Mouse (Mus musculus): ENCODE results near the gene Gabpb2.
"Not testable (repeated sequence)": the region's sequence is repeated elsewhere in the genome, so short reads cannot be mapped to it uniquely, and the experiment has no call there.

Gene Gabpb2

DNA sequence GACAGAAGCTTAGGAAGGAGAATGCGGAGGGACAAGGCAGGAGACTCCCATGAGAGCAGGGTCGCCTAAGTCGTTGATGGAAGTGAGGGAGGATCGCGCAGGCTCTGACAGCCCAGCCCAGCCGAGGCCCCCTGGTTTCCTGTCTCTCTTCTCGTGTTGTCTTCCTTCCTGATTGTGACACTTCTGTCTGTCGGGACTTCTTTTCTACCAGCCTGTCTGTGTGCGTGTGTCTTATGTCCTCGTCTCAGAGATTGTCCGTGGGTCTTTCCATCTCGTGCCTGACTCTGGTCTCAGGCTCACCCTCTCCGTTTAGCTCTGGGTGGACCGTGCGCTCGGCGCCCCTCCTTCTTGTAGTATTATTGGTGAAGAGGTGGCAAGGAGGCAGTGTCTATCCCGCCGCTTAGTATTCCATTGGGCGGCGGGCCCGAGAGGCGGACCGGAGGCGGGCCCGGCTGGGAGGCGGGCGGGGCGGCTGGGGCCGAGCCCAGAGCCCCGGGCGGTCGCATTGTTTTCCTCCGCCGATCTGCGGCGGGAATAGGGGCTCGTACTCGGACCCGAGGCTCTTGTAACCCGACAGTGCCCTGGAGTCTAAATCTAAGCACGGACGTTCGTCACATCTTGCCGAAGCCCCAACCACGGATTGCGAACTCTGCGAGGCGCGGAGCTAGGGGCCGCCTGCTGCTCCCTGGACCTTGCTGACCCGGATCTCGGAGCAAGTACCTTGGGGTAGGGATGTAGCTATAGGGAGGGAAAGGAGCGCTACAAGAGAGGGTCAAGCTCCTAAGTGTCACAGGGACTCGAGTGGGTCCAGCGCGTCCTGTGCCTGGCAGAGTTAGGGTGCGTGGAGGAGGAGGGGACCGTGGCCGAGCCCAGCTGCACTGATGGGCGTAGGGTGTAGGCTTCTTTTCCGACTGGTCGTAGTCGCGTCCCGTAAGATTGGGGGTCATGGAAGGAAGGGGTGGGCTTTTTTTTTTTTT is 57.4 kb downstream of the Gabpb2 start, which contains the start of gene Sema6c:
Gene Sema6c, plus strand, starts transcription at position 471 of the 977 bp plus-strand sequence.
- peak; percentile 62 to 88 for DNase-seq (ENCODE audit: low spot score in 2 of 2)

- DNase-seq (ENCODE audit: low spot score in 2 of 2) = no peak
Measured at GRCm38 (mm10) chr3:95159511-95159986, 58.2 kb downstream of the Gabpb2 start.

DNA sequence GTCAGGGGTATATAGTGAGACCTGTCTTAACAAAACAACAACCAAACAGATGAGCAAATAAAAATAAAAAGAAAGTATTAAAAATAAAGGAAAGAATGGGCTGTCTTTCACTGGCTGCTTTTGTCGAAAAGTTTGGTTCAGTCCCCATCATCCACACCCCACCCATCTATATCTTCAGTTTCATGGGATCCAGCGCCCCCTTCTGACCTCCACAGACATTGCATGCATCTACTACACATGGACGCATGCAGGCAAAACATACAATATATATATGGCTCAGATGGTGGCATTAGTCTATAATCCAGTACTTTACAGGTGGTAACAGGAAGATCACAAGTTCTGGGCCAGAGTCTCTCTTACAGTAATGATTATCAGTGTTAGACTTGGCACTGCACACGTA is 63.8 kb downstream of the Gabpb2 start:
- no peak for DNase-seq (ENCODE audit: low spot score in 2 of 2)

- no peak for DNase-seq (ENCODE audit: low spot score in 2 of 2)
Measured at GRCm38 (mm10) chr3:95147924-95148323, 69.8 kb downstream of the Gabpb2 start.

DNA sequence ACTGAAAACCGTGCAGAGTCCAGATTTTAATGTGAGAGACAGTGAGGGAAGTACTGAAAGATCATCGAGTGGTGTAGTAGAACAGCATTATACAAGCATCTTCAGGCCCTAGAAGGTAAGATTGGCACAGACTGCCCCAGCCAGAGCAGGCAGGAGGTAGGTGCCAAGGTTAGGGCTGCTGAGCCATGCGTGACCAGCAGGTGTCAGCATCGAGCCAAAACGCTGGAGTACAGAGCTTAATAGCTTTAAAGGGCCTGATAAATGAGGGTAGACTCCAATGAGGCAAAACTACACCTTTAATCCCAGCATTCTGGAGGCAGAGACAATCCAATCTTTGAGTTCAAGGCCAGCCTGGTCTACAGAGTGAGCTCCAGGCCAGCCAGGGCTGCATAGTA is 75.1 kb downstream of the Gabpb2 start:
- peak; percentile 70 to 89 for DNase-seq (ENCODE audit: low spot score in 2 of 2)

DNA sequence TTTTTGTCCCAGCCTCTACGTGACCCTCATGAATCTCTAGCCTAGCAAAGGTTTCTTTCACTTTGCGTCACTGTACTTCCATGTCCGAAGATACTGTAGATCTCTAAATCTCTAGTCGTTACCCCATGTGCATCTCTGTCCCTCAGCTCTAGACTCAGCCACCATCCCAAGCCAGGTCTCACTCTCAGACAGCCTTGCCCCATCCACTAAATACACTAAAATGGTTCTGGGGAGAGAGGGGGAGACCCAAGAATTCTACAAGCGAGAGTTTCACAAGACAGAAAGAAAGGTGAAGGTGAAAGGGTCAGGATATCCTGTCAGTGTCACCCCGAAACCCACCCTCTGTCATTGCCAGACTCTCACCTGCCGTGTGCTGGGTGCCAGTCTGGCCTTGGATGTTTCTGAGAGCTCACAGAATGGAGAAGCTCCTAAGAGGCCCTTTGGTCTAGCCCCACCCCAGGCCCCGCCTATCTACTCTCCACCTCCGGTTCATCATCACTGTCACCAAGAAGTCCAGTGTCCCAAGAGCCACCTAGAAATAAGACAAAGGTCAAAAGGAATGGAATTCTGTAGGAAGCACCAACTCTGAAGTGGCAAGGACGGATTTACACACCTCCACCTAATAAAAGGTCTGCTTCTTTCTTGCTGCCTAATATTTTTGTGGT is 75.6 kb downstream of the Gabpb2 start, which contains the start of gene Tnfaip8l2:
Gene Tnfaip8l2, minus strand, starts transcription at position 409 of the 665 bp plus-strand sequence.
- DNase-seq (ENCODE audit: low spot score in 2 of 2) = no peak

- no peak for DNase-seq (ENCODE audit: low spot score in 2 of 2)
Measured at GRCm38 (mm10) chr3:95141474-95141873, 76.2 kb downstream of the Gabpb2 start.

DNA sequence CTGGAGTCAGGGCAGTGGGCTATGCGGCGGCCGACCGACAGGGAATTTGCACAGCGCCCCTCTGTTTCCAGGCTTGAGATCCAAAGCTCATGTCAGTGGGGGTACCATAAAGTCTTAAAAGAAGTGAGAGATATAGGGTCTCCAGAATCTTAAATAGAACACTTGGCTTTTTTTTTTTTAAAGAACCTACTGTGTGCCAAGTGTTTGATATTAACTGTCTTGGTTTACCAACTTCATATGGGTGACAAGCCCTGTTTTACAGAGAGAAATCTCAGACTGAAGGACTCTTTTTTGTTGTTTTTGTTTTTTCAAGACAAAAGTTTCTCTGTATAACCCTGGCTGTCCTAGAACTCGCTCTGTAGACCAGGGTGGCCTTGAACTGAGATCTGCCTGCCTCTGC is 76.9 kb downstream of the Gabpb2 start:
- DNase-seq (ENCODE audit: low spot score in 2 of 2) = no peak

DNA sequence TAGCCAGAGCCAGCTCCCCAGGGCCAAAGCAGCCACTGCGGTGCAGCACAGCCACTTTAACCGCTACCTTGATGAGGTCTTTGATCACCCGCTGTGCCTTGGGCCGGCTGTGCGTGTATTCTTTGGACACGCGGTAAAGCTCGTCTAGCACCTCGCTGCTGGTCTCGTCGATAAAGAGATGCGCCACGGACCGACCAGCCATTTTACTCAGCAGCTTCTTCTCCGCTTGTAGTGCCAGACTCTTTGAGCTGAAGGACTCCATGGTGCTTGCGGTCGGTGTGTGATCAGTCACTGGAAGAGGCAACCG is 77.5 kb downstream of the Gabpb2 start:
- DNase-seq (ENCODE audit: low spot score in 2 of 2) = no peak

DNA sequence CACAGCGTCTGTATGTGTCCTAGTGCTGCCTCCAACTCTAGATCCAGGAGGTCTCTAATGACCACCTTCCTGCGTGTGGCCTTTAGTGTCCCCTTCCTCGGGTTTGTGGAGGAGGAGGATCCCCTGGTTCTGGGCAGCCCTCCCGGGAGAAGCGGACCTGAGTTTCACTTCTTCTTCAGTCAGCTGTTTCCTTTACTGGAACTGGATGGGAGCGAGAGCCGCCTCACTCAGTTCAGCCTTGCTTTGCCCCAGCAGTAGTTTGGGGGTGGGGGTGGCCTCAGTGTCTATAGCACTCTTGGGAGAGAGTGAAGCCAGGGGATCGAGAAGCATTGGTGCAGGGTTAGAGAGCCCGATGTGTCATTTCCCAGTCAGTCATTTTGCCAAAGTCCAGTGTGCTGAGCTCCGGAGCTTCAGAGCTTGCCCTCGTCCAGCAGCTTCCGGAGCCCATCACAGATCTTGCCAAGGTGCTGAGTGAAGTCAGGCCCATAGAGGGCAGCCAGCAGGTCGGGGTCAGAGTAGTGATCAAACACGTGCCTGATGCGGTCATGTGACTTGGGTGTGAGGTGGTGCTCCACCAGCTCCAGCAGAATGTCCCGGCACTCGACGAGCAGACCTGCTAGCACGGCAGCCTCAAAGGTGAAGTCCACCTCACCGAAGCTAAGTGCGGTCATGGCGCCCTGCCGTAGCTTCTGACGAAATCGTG is 78.0 kb downstream of the Gabpb2 start:
- DNase-seq (ENCODE audit: low spot score in 2 of 2) = no peak

GRCm38 (mm10) chr3:95136336-95136735 is 81.4 kb downstream of the Gabpb2 start:
- DNase-seq (ENCODE audit: low spot score in 2 of 2) = no peak

GRCm38 (mm10) chr3:95135433-95136052 is 82.2 kb downstream of the Gabpb2 start:
- no peak for DNase-seq (ENCODE audit: low spot score in 2 of 2)

GRCm38 (mm10) chr3:95135023-95135422 is 82.7 kb downstream of the Gabpb2 start:
- DNase-seq (ENCODE audit: low spot score in 2 of 2) = no peak

DNA sequence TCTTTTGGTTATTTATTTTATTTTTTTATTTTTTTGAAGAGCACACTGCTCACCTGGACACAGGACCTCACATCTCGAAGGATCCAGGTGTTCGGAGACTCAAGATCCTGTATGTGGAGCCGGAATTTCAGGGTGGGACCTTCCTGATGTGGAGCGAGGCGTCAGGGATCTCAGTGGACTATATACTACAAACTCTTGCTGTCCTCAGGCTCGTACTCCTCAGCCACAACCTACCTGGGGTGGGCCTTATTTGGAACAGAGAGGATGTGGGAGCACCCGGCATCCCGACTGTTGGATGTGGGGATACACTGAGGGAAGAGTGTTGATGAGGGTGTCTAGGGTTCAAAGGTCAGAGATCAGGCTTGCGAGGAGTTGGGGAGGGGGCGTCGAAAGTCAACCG is 83.6 kb downstream of the Gabpb2 start:
- not testable (repeated sequence) for DNase-seq (ENCODE audit: low spot score in 2 of 2)

DNA sequence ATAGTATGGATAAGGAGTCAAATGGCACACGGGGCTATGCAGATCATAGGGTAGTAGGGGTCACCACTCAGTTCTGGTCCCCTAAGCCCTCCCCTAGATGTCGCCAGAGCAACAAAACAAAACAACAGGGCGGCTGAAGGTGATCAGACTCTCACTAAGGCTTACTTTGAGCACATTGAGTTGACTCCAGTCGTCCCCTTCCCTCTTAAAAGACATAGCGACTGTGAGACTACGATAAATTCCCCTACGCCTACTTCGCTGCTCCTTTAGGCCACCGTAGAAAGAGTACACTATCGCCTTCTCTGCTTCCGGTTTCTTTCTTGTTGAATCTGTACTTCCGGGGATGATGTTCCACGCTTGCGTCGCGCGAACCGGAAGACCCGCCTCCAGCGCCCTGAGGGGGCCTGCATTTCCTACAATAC is 84.0 kb downstream of the Gabpb2 start, which contains the start of the genes Scnm1 and Lysmd1:
Gene Scnm1, minus strand, starts transcription at position 332 of the 422 bp plus-strand sequence.
Gene Lysmd1, plus strand, starts transcription at position 409 of the 422 bp plus-strand sequence.
- peak; percentile 61 to 83 for DNase-seq (ENCODE audit: low spot score in 2 of 2)

DNA sequence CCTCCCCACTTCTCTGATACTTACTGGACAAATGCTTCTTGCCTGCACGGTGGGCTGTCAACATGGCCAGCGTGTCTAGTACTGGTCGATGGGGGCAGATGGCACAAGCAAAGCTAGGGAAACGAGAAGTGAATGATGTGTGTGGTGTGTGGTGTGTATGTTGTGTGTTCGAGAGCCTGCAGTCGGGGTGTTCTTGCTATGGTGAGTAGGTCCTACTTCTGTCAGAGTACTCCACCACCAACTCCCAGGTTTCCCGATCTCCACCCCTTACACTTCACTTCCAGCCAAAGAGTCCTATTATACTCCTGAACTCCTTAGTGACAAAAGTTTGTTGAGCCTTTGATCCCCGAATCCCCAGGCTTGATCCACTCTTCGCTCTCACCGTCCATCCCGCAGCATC is 84.5 kb downstream of the Gabpb2 start:
- DNase-seq (ENCODE audit: low spot score in 2 of 2) = no peak

GRCm38 (mm10) chr3:95132389-95132788 is 85.3 kb downstream of the Gabpb2 start:
- not testable (repeated sequence) for DNase-seq (ENCODE audit: low spot score in 2 of 2)

Data from cerebellum, postnatal 4 days (tissue).